Comparison of ENCODE assay signal across 21 mouse cellular contexts in the genomic region with DNA sequence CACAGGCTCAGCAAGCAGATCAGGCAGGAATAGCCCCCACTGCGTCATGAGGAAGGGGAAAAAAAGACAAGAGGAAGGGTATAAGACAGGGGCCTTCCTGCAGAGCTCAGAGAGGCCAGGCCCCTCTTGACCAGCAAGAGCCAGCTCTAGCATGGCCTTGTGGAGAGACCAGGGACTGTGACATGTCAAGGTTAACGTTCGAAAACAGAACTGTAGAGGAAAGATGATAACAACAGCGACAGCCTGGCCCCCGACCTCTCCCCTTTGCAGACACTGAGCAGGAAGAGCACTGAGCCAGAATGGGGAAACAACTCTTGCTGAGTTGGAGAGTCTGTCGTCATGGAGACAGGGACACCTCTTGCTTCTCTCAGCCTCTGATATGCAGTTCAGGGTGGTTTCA.
DNase-seq lines count a peak whose midpoint lies in the region; ATAC-seq and TF ChIP-seq lines count a peak whose summit lies in the region.
"Had no signal": no experiment of that assay in that cellular context is flagged by ENCODE, and none has a peak within 500 bp of the region (broad histone marks: within the 10 kb centered on the region; RNA-seq: fewer than 3 reads in every experiment).

No protein-coding gene starts in this region.

- no peak overlapping the region for H3K9ac ChIP-seq in heart, embryonic 12.5 days
- H3K9ac ChIP-seq in lung, embryonic 14.5 days, result no peak overlapping the region
- no peak overlapping the region for H3K9ac ChIP-seq in forebrain, embryonic 15.5 days (replicated peaks)
- H3K9ac ChIP-seq: embryonic facial prominence, embryonic 12.5 days; hindbrain, embryonic 15.5 days; lung, embryonic 15.5 days; midbrain, embryonic 15.5 days had no signal

- no peak for DNase-seq in heart, postnatal 14 days
- DNase-seq in lung, embryonic 14.5 days, result peak; percentile 40
- DNase-seq in lung, adult 18-20 months, result no peak
- DNase-seq in ZHBTc4 (ENCODE audit: low read depth, low spot score), result peak; percentile 5
- DNase-seq in urinary bladder, postnatal 25 days (ENCODE audit: low spot score), result no peak
- DNase-seq: adrenal gland, adult 8-10 months; cerebellum, adult 11 months; cerebellum, postnatal 36 days; kidney, postnatal 10 days; thymus, postnatal 25 days had no signal

- H3K36me3 ChIP-seq in heart, embryonic 12.5 days, result no peaks in the 10 kb centered on the region
- H3K36me3 ChIP-seq in lung, embryonic 14.5 days (ENCODE audit: insufficient read depth), result no peaks in the 10 kb centered on the region
- H3K36me3 ChIP-seq in forebrain, embryonic 15.5 days, result no peaks in the 10 kb centered on the region
- H3K36me3 ChIP-seq: embryonic facial prominence, embryonic 12.5 days; hindbrain, embryonic 15.5 days; limb, embryonic 10.5 days; lung, embryonic 15.5 days; midbrain, embryonic 15.5 days had no signal

- no peaks in the 10 kb centered on the region for H3K9me3 ChIP-seq in heart, embryonic 12.5 days (replicated peaks)
- H3K9me3 ChIP-seq in lung, embryonic 14.5 days (ENCODE audit: low read depth, low read length), result no peaks in the 10 kb centered on the region
- H3K9me3 ChIP-seq in forebrain, embryonic 15.5 days, result no peaks in the 10 kb centered on the region
- H3K9me3 ChIP-seq: embryonic facial prominence, embryonic 12.5 days; hindbrain, embryonic 15.5 days; limb, embryonic 10.5 days; lung, embryonic 15.5 days; midbrain, embryonic 15.5 days had no signal

- intact Hi-C loops in heart, postnatal 14 days (cut with DNase I), result no loop called here

- 31% methylated on average over 6 of the region's 6 CpGs for WGBS in heart, embryonic 12.5 days
- 47% methylated on average over 6 of the region's 6 CpGs for WGBS in lung, embryonic 14.5 days
- 82% methylated on average over 6 of the region's 6 CpGs for WGBS in forebrain, embryonic 15.5 days

- H3K4me3 ChIP-seq in heart, embryonic 12.5 days, result no peak overlapping the region
- no peak overlapping the region for H3K4me3 ChIP-seq in lung, embryonic 14.5 days (ENCODE audit: low read depth, low read length)
- no peak overlapping the region for H3K4me3 ChIP-seq in forebrain, embryonic 15.5 days
- H3K4me3 ChIP-seq: embryonic facial prominence, embryonic 12.5 days; hindbrain, embryonic 15.5 days; left cerebral cortex, adult 2 months; limb, embryonic 10.5 days; lung, embryonic 15.5 days; midbrain, embryonic 15.5 days had no signal

- H3K27ac ChIP-seq in heart, embryonic 12.5 days (ENCODE audit: poor library complexity, severe bottlenecking), result no peak overlapping the region
- no peak overlapping the region for H3K27ac ChIP-seq in lung, embryonic 14.5 days (ENCODE audit: low read depth)
- H3K27ac ChIP-seq in forebrain, embryonic 15.5 days (replicated peaks), result no peak overlapping the region
- H3K27ac ChIP-seq: embryonic facial prominence, embryonic 12.5 days; hindbrain, embryonic 15.5 days; left cerebral cortex, adult 2 months; limb, embryonic 10.5 days; lung, embryonic 15.5 days; midbrain, embryonic 15.5 days had no signal

- no peak for TF ChIP-seq CTCF in lung, embryonic 14.5 days (IDR thresholded peaks at IDR 0.05; ENCODE audit: low read depth)

- peaks cover 10% of the 10 kb centered on the region; the same call in 1 of the 2 replicates for H3K4me1 ChIP-seq in heart, embryonic 12.5 days (replicated peaks)
- peaks cover 3% of the 10 kb centered on the region; the same call in 1 of the 2 replicates for H3K4me1 ChIP-seq in lung, embryonic 14.5 days (ENCODE audit: insufficient read depth)
- H3K4me1 ChIP-seq in forebrain, embryonic 15.5 days, result no peaks in the 10 kb centered on the region
- H3K4me1 ChIP-seq: hindbrain, embryonic 15.5 days; midbrain, embryonic 15.5 days had no signal

- peak; percentile 82 for ATAC-seq in heart, embryonic 12.5 days (ENCODE audit: insufficient number of reproducible peaks, low FRiP score)
- ATAC-seq in lung, embryonic 14.5 days (ENCODE audit: insufficient read depth), result peak; percentile 21; the same call in 1 of the 2 replicates
- peak; percentile 37 for ATAC-seq in megakaryocyte progenitor cell, adult 5-6 weeks (replicated peaks; ENCODE audit: poor library complexity)
- ATAC-seq in forebrain, embryonic 15.5 days (replicated peaks), result no peak
- ATAC-seq: forebrain, embryonic 16.5 days; intestine, embryonic 16.5 days; midbrain, embryonic 15.5 days had no signal

- no peak overlapping the region for H3K4me2 ChIP-seq in heart, embryonic 12.5 days
- H3K4me2 ChIP-seq in lung, embryonic 14.5 days, result no peak overlapping the region
- H3K4me2 ChIP-seq in forebrain, embryonic 15.5 days (replicated peaks), result no peak overlapping the region
- H3K4me2 ChIP-seq: embryonic facial prominence, embryonic 12.5 days; hindbrain, embryonic 15.5 days; lung, embryonic 15.5 days; midbrain, embryonic 15.5 days had no signal

- H3K27me3 ChIP-seq in heart, embryonic 12.5 days (replicated peaks), result no peaks in the 10 kb centered on the region
- no peaks in the 10 kb centered on the region for H3K27me3 ChIP-seq in lung, embryonic 14.5 days (ENCODE audit: insufficient read depth, low read length)
- no peaks in the 10 kb centered on the region for H3K27me3 ChIP-seq in forebrain, embryonic 15.5 days
- H3K27me3 ChIP-seq: embryonic facial prominence, embryonic 12.5 days; hindbrain, embryonic 15.5 days; lung, embryonic 15.5 days; midbrain, embryonic 15.5 days had no signal

Comparison
In these comparisons a context has a peak if more than half of its experiments do, and no peak if none do; other contexts are left out.
1. DNase-seq: peak in lung, embryonic 14.5 days (single experiment) and ZHBTc4 (single experiment); none in heart, postnatal 14 days (0 of 2), lung, adult 18-20 months (0 of 2) and urinary bladder, postnatal 25 days (single experiment).